Mouse (Mus musculus): ENCODE data around the gene Vmn2r36.
"Not testable (repeated sequence)": the region's sequence is repeated elsewhere in the genome, so short reads cannot be mapped to it uniquely, and the experiment has no call there.

Gene Vmn2r36

DNA sequence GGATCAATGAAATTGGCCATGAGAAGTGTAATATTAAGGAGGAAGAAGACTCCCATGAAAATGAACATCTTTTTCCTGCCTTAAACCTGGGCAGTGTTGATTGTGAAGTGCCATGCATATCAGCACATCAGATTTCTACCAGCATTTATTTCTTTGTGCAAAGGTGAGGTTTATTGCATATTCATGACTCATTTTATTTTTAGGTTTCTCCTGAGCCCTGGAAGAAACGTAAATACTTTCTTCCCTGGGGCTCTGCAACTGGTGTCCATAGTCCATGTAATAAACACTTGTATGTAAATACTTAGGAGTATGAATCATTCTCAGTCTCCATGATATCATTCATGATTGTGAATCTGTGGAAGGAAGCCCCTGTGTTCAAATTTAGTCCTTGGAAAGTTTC is at the start of gene Vmn2r36:
Gene Vmn2r36, minus strand, starts transcription at position 101 of the 400 bp plus-strand sequence.
- CTCF ChIA-PET = not testable (repeated sequence)

Data from spleen, embryonic (tissue).